Mouse (Mus musculus): Measurements from ENCODE around the gene Col27a1. TPM values are rescaled to one million over a fixed set of nuclear protein-coding genes. Genes with fewer than 3 reads are reported as not detected.

Gene Col27a1
- total and polyA plus RNA-seq, 3 experiments: 0.86 to 3.8 (median 1.8) TPM

DNA sequence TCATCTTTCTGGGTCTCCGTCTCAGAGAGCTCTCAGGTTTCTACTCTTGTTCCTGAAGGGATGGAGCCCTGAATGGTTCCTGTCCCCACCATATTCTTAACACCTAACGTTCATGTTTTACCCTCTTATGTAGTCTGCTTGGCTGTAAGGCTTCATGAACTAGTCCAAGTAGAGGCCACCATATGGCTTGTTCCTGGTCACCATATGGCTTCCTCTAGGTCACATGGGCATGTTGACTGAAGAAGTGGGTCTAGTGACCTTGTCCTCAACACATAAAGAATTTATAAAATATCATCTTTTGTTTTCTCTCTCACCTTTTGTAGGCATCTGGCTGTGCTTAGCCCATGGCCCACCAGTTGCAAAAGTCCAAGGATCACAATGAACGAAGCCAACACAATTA, 27.2 kb downstream of the Col27a1 start:
- Histone ChIP-seq H3K27me3 (ENCODE audit: control insufficient read depth, insufficient read depth, low read length) (no peaks in the 10 kb centered on the region), H3K36me3 (ENCODE audit: control insufficient read depth, insufficient read depth, low read length) (no peaks in the 10 kb centered on the region), H3K79me2 (replicated peaks; ENCODE audit: control insufficient read depth, insufficient read depth, low read length) (no peaks in the 10 kb centered on the region), H3K4me3 (no peak overlapping the region), H3K27ac (no peak overlapping the region), H3K4me1 (ENCODE audit: control insufficient read depth, insufficient read depth, low read length) (no peaks in the 10 kb centered on the region), H3K9ac (ENCODE audit: low read depth, low read length) (no peak overlapping the region)
- no peak for DNase-seq
- 97% methylated on average over 3 of the region's 3 CpGs for WGBS
- intact Hi-C loops (cut with DNase I): no loop called here
- TF ChIP-seq POLR2A (IDR thresholded peaks at IDR 0.05; ENCODE audit: insufficient read depth, low read depth, low read length): no peak
- TF ChIP-seq EP300 (IDR thresholded peaks at IDR 0.05; ENCODE audit: insufficient read depth, low read depth, low read length): no peak
- TF ChIP-seq CTCF (IDR thresholded peaks at IDR 0.05): no peak

DNA sequence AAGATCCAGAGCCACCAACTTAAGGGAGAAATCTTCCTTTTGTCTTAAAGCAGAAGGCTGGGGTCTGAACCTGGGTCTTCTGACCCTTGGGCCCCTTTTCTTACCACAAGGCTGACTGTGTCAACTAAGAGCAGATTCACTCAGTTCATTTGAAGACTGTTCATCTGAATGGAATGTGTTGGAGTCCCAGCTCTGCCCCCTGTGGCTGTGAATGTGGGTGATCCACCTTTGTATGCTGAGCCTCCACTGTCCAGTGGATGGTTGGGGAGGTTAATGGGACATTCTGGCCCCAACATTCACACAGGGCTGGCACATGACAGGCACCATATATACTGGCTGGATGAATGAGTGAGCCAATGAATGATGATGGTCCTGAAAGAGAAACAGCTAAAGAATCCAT, 34.2 kb downstream of the Col27a1 start:
- H3K36me3 ChIP-seq (ENCODE audit: control insufficient read depth, insufficient read depth, low read length): no peaks in the 10 kb centered on the region
- H3K4me3 ChIP-seq: no peak overlapping the region
- H3K27me3 ChIP-seq (ENCODE audit: control insufficient read depth, insufficient read depth, low read length): no peaks in the 10 kb centered on the region
- H3K4me1 ChIP-seq (ENCODE audit: control insufficient read depth, insufficient read depth, low read length): no peaks in the 10 kb centered on the region
- H3K79me2 ChIP-seq (replicated peaks; ENCODE audit: control insufficient read depth, insufficient read depth, low read length): no peaks in the 10 kb centered on the region
- no peak for TF ChIP-seq EP300 (IDR thresholded peaks at IDR 0.05; ENCODE audit: insufficient read depth, low read depth, low read length)
- no peak for TF ChIP-seq POLR2A (IDR thresholded peaks at IDR 0.05; ENCODE audit: insufficient read depth, low read depth, low read length)
- no peak for TF ChIP-seq CTCF (IDR thresholded peaks at IDR 0.05)
- H3K9ac ChIP-seq (ENCODE audit: low read depth, low read length): no peak overlapping the region
- no peak for DNase-seq
- no peak overlapping the region for H3K27ac ChIP-seq
- intact Hi-C loops (cut with DNase I): no loop called here

DNA sequence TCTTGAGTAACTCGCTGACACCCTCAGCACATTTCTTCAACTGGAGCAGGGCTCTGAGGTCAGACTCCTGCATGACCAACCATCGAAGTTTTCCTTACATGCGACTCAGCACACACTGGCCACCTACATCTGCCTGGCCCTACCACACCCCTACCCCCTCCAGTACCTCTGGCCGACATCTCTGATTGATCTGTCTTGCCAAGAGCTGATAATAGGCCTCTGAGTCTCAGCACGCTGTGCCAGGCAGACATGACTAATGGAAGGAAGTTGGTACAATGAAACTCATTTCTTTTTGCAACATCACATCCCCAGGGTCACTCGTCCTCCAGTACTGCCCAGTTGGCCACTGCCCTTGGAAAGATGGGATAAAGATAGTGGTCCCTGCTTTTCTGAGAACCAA, 35.1 kb downstream of the Col27a1 start:
- H3K79me2 ChIP-seq (replicated peaks; ENCODE audit: control insufficient read depth, insufficient read depth, low read length): no peaks in the 10 kb centered on the region
- no peak overlapping the region for H3K4me3 ChIP-seq
- intact Hi-C loops (cut with DNase I): no loop called here
- peaks cover 2% of the 10 kb centered on the region; the same call in 1 of the 2 replicates for H3K4me1 ChIP-seq (ENCODE audit: control insufficient read depth, insufficient read depth, low read length)
- H3K36me3 ChIP-seq (ENCODE audit: control insufficient read depth, insufficient read depth, low read length): no peaks in the 10 kb centered on the region
- no peak for DNase-seq
- TF ChIP-seq CTCF (IDR thresholded peaks at IDR 0.05) (no peak), EP300 (IDR thresholded peaks at IDR 0.05; ENCODE audit: insufficient read depth, low read depth, low read length) (no peak), POLR2A (IDR thresholded peaks at IDR 0.05; ENCODE audit: insufficient read depth, low read depth, low read length) (no peak)
- no peaks in the 10 kb centered on the region for H3K27me3 ChIP-seq (ENCODE audit: control insufficient read depth, insufficient read depth, low read length)
- H3K27ac ChIP-seq: no peak overlapping the region
- H3K9ac ChIP-seq (ENCODE audit: low read depth, low read length): no peak overlapping the region
- WGBS: 66% methylated on average over 6 of the region's 6 CpGs

DNA sequence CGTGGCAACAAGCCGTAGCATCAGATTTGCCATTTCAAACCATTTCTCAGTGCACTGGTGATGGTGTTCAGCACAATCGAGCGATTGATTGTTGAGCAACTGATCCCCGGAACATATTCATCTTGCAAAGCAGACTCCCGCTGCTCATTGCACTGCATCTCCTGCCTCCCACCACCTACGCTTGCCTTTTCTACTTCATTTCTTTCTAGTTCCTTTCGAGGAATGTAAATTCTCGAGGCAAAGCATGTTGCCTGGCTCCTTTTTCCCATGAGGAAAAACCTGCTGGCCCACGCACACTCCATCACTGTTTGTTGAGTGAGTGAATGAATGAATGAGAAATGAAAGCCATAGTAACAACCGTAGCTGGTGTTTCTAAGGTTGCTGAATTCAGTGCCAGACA, 38.0 kb downstream of the Col27a1 start:
- intact Hi-C loops (cut with DNase I): no loop called here
- no peak for DNase-seq
- Histone ChIP-seq H3K9ac (ENCODE audit: low read depth, low read length) (no peak overlapping the region), H3K27ac (no peak overlapping the region), H3K27me3 (ENCODE audit: control insufficient read depth, insufficient read depth, low read length) (no peaks in the 10 kb centered on the region), H3K4me1 (ENCODE audit: control insufficient read depth, insufficient read depth, low read length) (peaks cover 5% of the 10 kb centered on the region; the same call in 1 of the 2 replicates), H3K36me3 (ENCODE audit: control insufficient read depth, insufficient read depth, low read length) (no peaks in the 10 kb centered on the region), H3K79me2 (replicated peaks; ENCODE audit: control insufficient read depth, insufficient read depth, low read length) (no peaks in the 10 kb centered on the region), H3K4me3 (no peak overlapping the region)
- WGBS: 92% methylated on average over 11 of the region's 11 CpGs
- TF ChIP-seq CTCF (IDR thresholded peaks at IDR 0.05) (no peak), POLR2A (IDR thresholded peaks at IDR 0.05; ENCODE audit: insufficient read depth, low read depth, low read length) (no peak), EP300 (IDR thresholded peaks at IDR 0.05; ENCODE audit: insufficient read depth, low read depth, low read length) (no peak)

DNA sequence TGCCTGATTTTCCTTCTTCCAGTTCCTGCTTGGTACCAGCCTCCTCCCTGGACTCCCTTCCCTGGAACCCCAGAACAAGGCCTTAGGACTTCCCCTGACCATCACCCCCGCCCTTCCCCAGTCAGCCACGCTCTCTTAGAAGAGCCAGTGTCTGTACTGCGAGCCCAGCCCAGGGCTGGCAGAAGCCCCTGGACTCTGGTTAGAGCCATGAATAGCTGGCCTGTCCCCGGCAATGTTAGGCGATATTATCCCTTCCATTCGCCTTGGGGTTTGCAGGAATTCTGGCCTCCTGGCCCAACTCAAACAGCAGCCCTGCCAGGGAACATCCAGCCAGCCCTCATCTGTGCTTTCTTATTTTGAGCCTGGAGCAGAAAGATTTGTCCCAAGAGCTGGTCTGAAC, 39.9 kb downstream of the Col27a1 start:
- H3K4me1 ChIP-seq (ENCODE audit: control insufficient read depth, insufficient read depth, low read length): peaks cover 5% of the 10 kb centered on the region; the same call in 1 of the 2 replicates
- H3K27me3 ChIP-seq (ENCODE audit: control insufficient read depth, insufficient read depth, low read length): no peaks in the 10 kb centered on the region
- peak; percentile 58 to 76 for DNase-seq
- no peak overlapping the region for H3K4me3 ChIP-seq
- no peak overlapping the region for H3K9ac ChIP-seq (ENCODE audit: low read depth, low read length)
- no peaks in the 10 kb centered on the region for H3K36me3 ChIP-seq (ENCODE audit: control insufficient read depth, insufficient read depth, low read length)
- intact Hi-C loops (cut with DNase I): no loop called here
- no peak overlapping the region for H3K27ac ChIP-seq
- 0 out of 2 replicates have a peak, but pooled peaks have one; percentile 3 for TF ChIP-seq EP300 (IDR thresholded peaks at IDR 0.05; ENCODE audit: insufficient read depth, low read depth, low read length)
- TF ChIP-seq POLR2A (IDR thresholded peaks at IDR 0.05; ENCODE audit: insufficient read depth, low read depth, low read length): no peak
- no peak for TF ChIP-seq CTCF (IDR thresholded peaks at IDR 0.05)
- WGBS: 71% methylated on average over 6 of the region's 6 CpGs
- no peaks in the 10 kb centered on the region for H3K79me2 ChIP-seq (replicated peaks; ENCODE audit: control insufficient read depth, insufficient read depth, low read length)

DNA sequence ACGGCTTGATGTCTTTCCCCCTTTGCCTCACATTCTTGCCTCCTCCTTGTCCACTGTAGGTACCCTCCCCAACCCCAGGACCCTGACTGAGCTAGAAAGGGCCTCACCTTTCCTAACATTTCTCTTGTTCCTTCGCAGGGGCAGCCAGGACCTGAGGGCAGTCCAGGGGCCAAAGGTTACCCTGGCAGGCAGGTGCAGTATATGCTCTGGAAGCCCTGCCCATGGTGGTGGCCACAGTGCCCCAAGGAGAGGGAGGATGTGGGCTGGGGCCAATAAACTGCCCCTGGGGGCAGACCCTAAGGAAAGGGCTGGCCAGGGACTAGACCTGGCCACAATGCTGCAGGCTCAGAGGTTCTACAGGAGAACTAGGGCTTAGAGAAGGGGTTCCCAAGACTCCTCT, 40.3 kb downstream of the Col27a1 start:
- TF ChIP-seq POLR2A (IDR thresholded peaks at IDR 0.05; ENCODE audit: insufficient read depth, low read depth, low read length) (no peak), EP300 (IDR thresholded peaks at IDR 0.05; ENCODE audit: insufficient read depth, low read depth, low read length) (no peak), CTCF (IDR thresholded peaks at IDR 0.05) (no peak)
- no peaks in the 10 kb centered on the region for H3K27me3 ChIP-seq (ENCODE audit: control insufficient read depth, insufficient read depth, low read length)
- WGBS: 80% methylated on average over 2 of the region's 2 CpGs
- no peak overlapping the region for H3K27ac ChIP-seq
- H3K36me3 ChIP-seq (ENCODE audit: control insufficient read depth, insufficient read depth, low read length): no peaks in the 10 kb centered on the region
- peaks cover 5% of the 10 kb centered on the region; the same call in 1 of the 2 replicates for H3K4me1 ChIP-seq (ENCODE audit: control insufficient read depth, insufficient read depth, low read length)
- no peaks in the 10 kb centered on the region for H3K79me2 ChIP-seq (replicated peaks; ENCODE audit: control insufficient read depth, insufficient read depth, low read length)
- no peak overlapping the region for H3K9ac ChIP-seq (ENCODE audit: low read depth, low read length)
- intact Hi-C loops (cut with DNase I): no loop called here
- no peak for DNase-seq
- no peak overlapping the region for H3K4me3 ChIP-seq
